Mouse (Mus musculus) B cell, adult 2 months (primary cell): ENCODE measurements around the gene Cc2d1b.

Experiments
- DNase-seq, 2 experiments: peaks; one replicate each; pipeline ENCODE4 v3.0.0; 2022

Cc2d1b gene

DNA sequence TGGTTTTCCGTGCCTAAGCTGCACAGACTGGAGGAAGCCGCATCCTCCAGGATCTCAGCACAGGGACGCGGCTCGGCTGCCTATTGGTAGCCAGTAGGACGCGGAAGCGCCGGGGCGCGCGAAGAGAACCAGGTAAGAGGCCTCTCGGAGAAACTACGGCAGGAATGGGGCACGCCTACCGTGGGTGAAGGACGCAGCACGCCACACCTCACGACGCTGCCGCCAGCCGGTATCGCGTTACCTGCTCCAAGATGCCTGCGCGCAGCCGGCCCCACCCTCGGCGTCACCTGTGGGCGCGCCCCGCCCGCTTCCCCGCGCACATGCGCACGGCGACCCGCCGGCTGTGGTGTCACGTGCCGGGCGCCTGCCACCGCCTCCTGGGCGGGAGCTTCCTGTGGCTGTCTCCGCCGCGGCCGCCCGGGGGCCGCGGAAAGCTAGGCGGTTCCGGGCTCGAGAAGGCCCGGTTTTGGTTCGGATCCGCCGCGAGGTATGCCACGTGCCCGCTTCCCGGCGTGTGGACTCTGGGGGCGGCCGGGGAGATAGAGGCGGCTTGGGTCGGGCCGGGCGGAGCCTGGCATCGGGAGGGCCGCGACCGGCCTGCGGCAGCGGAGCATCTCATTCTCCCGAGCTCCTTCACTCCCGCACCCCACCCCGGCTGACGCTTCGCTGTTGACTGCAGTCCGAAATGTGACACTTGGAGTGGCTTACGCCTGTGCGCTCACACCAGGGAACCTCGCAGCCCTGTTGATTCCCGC, at the start of gene Cc2d1b:
Cc2d1b (plus strand) TSS at position 354 of the 755 bp plus-strand sequence.
- peak; percentile 94 to 95 for DNase-seq

GRCm38 (mm10) chr4:108572644-108573043, 47.1 kb upstream of the Cc2d1b start:
- no peak for DNase-seq

- peak; percentile 99 to 100 for DNase-seq
These were observed 40.6 kb upstream of the Cc2d1b start, which contains the start of the genes Prpf38a and Orc1 for GRCm38 (mm10) chr4:108578840-108579742. Prpf38a (minus strand) TSS chr4:108579336. Orc1 (plus strand) TSS chr4:108579423.

- DNase-seq, result no peak
These were observed 39.9 kb upstream of the Cc2d1b start for GRCm38 (mm10) chr4:108579743-108580411.

DNA sequence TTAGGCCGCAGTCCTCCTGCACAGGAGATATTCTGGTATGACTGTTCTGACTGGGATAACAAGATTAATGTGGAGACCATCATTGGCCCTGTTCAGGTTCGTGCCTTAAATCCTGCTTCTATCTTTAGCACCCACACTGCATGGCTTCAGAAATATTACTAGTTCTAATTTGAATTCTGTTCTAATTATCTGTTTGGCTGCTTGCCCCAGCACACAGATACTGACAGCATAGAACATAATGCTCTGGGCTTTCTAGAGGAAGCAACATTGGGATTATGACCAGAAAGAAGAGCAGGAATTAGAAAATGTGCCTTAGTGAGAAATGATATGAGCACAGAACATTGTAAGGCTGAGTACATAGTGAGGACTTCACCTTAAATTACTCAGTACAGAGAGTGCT, 26.4 kb upstream of the Cc2d1b start:
- DNase-seq, result no peak

DNA sequence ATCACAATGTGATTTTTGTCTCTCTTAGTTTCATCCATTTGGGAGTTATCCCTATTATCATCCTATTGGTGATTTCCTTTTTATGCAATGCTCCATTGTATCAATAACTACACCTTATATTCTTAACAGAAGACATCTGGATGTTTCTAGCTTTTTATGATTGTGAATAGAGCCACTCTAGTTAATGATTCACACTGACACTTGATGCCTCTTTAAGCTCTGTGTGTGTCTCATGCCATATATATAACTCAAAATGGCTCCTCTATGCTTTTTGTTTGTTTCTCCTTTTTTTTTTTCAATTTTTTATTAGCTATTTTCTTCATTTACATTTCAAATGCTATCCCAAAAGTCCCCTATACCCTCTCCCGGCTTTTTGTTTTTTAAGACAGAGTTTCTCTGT, 24.0 kb upstream of the Cc2d1b start:
- DNase-seq, result no peak

GRCm38 (mm10) chr4:108598306-108598705, 21.4 kb upstream of the Cc2d1b start:
- DNase-seq, result peak in 1 of 2 experiments; percentile 7

DNA sequence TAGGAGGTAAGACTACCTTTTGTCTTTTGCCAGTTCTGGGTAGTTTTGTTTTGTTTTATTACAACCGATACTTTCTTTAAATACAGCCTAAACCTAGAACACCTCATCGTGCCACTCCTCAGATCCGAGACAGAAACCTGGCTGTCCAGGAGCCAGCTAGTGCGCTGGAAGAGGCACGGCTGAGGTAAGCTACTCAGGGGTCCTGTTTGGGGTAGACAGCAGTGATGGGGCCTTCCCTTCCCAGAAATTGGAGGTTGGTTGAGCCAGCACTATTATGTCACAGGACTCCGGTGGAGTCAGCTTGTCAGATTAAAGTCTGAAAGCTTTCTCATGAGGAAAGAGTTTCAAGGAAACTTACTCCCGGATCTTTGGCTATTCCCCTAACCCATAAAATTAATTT, 17.9 kb upstream of the Cc2d1b start:
- DNase-seq, result no peak

GRCm38 (mm10) chr4:108608651-108609050, 11.1 kb upstream of the Cc2d1b start:
- DNase-seq, result no peak

GRCm38 (mm10) chr4:108610935-108611334, 8.8 kb upstream of the Cc2d1b start:
- DNase-seq, result no peak

- no peak for DNase-seq
These were observed 1.2 kb upstream of the Cc2d1b start for GRCm38 (mm10) chr4:108618586-108618985.

GRCm38 (mm10) chr4:108619165-108619564, 575 bp upstream of the Cc2d1b start:
- DNase-seq, result no peak

DNA sequence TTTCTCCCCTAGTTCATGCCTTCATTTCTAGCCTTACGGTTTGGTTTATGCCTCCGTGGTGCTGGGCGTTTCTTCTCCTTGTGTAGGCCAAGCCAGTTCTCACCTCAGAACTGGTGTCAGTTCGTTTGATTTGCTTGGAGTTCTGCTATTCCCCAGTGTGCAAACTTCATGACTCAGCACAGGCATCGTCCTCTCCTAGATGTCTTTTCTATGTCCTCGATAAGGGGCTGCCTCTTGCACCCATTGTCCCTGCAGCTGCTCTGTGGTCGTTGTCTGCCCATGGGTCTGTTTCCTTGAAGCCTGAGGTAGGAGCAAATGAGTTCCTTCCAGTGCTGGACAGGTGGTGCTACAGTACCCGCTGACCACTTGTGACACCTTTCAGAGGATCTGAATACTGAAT, 796 bp downstream of the Cc2d1b start:
- DNase-seq, result peak; percentile 13 to 14

- peak; percentile 52 to 53 for DNase-seq
These were observed 1.8 kb downstream of the Cc2d1b start for GRCm38 (mm10) chr4:108621504-108621903.

DNA sequence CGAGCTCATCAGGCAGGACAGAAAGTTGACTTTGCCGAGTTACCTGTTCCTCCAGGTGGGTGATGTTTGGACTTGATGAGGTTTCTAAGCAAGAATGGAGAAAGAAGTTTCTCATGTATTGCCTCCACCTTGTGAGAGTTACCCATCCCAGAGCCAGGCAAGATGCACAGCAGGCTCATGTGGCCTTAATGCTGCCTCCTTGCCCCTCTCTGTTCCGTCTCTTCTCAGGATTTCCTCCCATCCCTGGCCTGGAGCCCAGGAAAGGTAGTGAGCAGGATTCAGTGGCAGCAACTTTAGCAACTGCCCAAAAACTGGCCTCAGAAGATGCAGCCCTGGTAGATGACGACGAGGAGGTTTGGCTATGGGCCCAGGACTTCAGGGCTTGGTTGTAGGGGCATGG, 7.3 kb downstream of the Cc2d1b start:
- DNase-seq, result no peak

GRCm38 (mm10) chr4:108629363-108629880, 9.7 kb downstream of the Cc2d1b start:
- DNase-seq, result no peak

- no peak for DNase-seq
These were observed 10.4 kb downstream of the Cc2d1b start for GRCm38 (mm10) chr4:108630096-108630495.

- no peak for DNase-seq
These were observed 11.9 kb downstream of the Cc2d1b start for GRCm38 (mm10) chr4:108631616-108632015.

DNA sequence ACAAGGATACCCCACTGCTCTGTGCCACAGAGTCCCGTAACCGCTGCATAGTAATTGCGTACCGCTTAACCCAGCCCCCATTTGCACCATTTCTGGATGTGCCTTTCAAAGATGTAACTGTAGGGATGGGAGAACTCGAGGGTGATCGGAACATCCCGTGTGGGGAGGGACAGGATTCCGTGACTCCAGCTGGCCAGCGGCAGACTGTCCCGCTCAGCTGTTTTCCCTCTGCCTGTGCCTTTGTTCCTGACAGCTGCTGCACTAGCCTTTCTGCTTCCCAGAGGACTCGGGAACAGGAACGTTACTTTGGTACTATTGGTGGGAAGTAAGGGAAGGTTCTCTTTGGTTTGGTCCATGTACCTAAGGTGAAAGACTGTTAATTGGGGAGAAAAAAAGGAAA, 14.0 kb downstream of the Cc2d1b start:
- no peak for DNase-seq

DNA sequence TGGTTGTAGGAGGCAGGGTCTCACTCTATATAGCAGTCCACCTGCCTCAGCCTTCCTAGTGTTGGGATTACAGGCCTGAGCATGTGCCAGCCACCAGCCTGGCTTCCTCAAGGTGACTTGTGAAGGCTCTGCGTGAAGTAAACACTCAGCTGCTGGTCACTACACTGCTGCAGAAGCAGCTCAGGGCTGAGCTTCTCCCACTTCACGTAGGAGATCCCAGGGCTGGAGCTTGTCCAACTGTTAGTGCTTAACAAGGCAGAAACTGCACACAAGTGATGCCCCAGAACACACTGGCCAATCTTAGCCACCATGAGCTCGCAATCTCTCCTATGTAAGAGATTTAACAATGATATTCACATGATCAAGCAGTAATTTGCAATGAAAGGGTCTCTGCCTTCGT, 15.0 kb downstream of the Cc2d1b start:
- DNase-seq, result no peak

DNA sequence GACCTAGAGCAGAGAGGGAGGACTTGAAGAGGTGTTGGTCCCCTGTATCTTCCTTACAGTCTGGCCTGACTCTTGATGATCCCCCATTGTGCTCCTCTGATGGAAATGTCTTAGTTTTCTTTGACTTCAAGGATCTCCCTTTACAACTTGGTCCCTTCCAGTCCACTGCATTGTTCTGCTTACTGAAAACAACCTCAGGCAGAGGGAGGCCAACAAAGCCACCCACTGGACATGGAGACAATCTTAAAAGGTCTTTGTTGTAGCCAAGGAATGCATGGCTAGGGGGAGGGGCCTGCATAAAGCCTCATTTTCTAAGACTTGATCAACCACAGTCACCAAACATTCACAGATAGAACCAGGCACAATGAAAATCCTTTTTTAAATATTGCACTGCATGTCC, 15.4 kb downstream of the Cc2d1b start:
- DNase-seq, result no peak

- DNase-seq, result no peak
These were observed 18.0 kb downstream of the Cc2d1b start for GRCm38 (mm10) chr4:108637721-108638120.

GRCm38 (mm10) chr4:108638752-108639151, 19.0 kb downstream of the Cc2d1b start:
- DNase-seq, result peak; percentile 27 to 46
